Mouse (Mus musculus) spleen, adult 2 months (tissue): ENCODE measurements around the gene Rgs12.
A peak's percentile ranks its signal among the peaks of the same experiment; 100 is the strongest.

ENCODE experiments used
- CTCF ChIP-seq: fragments of 200-500 bp; IDR thresholded peaks from 2 replicates; pipeline ENCODE4 v1.5.1; 2011; ENCODE audit warnings: mild to moderate bottlenecking, inconsistent platforms; ENCODE audit not compliant: insufficient read depth, insufficient read length, insufficient replicate concordance; ENCODE audit errors: extremely low read depth
- POLR2A ChIP-seq: fragments of 200-500 bp; IDR thresholded peaks from 2 replicates; pipeline ENCODE4 v1.6.1; 2011; ENCODE audit warnings: low read depth, low read length, inconsistent platforms

- 0 out of 2 replicates have a peak, but pooled peaks have one; percentile 21 for TF ChIP-seq CTCF
- TF ChIP-seq POLR2A: no peak
Observed at GRCm38 (mm10) chr5:35033068-35033467, 83.8 kb downstream of the Rgs12 start.
